Mouse (Mus musculus): ENCODE measurements around the gene Mtrf1l. TPM values are rescaled to one million over a fixed set of nuclear protein-coding genes. Genes with fewer than 3 reads are reported as not detected.

Mtrf1l gene
- polyA plus RNA-seq, 2 experiments = 2.6 to 5.3 TPM

DNA sequence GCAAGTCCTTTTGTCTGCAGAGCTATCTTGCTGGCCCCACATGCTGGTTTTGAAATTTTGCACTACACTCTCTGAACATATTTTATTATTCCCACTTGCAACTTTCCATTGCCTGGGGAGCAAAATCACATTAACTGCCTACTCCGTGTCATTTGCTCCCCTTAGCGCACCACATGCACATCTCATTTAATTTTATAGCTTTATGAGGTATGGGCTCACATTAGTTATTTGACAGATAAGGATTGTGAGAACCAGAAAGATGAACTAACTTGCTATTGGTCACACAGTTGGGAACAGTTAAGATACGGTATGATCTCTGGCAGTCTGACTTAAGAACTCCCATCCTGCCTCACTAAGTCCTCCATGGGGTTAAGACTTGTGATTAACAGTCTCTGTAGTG lies 37.1 kb upstream of the Mtrf1l start:
- Histone ChIP-seq H3K36me3 (replicated peaks; ENCODE audit: control insufficient read depth, insufficient read depth, low read depth) (no peaks in the 10 kb centered on the region), H3K4me1 (replicated peaks; ENCODE audit: control insufficient read depth in 2 of 2, insufficient read depth in 2 of 2, low read length in 1 of 2) (no peaks in the 10 kb centered on the region), H3K4me3 (ENCODE audit: insufficient read depth in 1 of 2, low read depth in 2 of 2, low read length in 2 of 2) (no peak overlapping the region), H3K9ac (replicated peaks) (no peak overlapping the region), H3K27me3 (ENCODE audit: control insufficient read depth, insufficient read depth, low read length) (no peaks in the 10 kb centered on the region), H3K4me2 (ENCODE audit: low read depth) (no peak overlapping the region), H3K27ac (no peak overlapping the region), H3K9me3 (ENCODE audit: control insufficient read depth, low read length) (no peaks in the 10 kb centered on the region)
- TF ChIP-seq CTCF (IDR thresholded peaks at IDR 0.05; ENCODE audit: low read depth) = no peak
- TF ChIP-seq EP300 (IDR thresholded peaks at IDR 0.05; ENCODE audit: low read depth) = no peak
- no peak for DNase-seq (ENCODE audit: low read depth in 3 of 3, low spot score in 3 of 3)
- WGBS (ENCODE audit: insufficient replicate concordance) = 72% methylated on average over 3 of the region's 3 CpGs
- ATAC-seq (ENCODE audit: insufficient read depth) = no peak

- Histone ChIP-seq H3K27me3 (ENCODE audit: control insufficient read depth, insufficient read depth, low read length) (no peaks in the 10 kb centered on the region), H3K9me3 (ENCODE audit: control insufficient read depth, low read length) (no peaks in the 10 kb centered on the region), H3K4me3 (ENCODE audit: insufficient read depth in 1 of 2, low read depth in 2 of 2, low read length in 2 of 2) (no peak overlapping the region), H3K27ac (no peak overlapping the region), H3K36me3 (replicated peaks; ENCODE audit: control insufficient read depth, insufficient read depth, low read depth) (no peaks in the 10 kb centered on the region), H3K9ac (replicated peaks) (no peak overlapping the region), H3K4me1 (replicated peaks; ENCODE audit: control insufficient read depth in 2 of 2, insufficient read depth in 2 of 2, low read length in 1 of 2) (no peaks in the 10 kb centered on the region), H3K4me2 (ENCODE audit: low read depth) (no peak overlapping the region)
- WGBS (ENCODE audit: insufficient replicate concordance) = 54% methylated on average over 4 of the region's 4 CpGs
- no peak for ATAC-seq (ENCODE audit: insufficient read depth)
- TF ChIP-seq CTCF (IDR thresholded peaks at IDR 0.05; ENCODE audit: low read depth) (peak; percentile 78), EP300 (IDR thresholded peaks at IDR 0.05; ENCODE audit: low read depth) (no peak)
- peak in 1 of 3 experiments; percentile 4 for DNase-seq (ENCODE audit: low read depth in 3 of 3, low spot score in 3 of 3)
Measured at GRCm38 (mm10) chr10:5859729-5860128, 36.0 kb upstream of the Mtrf1l start.

DNA sequence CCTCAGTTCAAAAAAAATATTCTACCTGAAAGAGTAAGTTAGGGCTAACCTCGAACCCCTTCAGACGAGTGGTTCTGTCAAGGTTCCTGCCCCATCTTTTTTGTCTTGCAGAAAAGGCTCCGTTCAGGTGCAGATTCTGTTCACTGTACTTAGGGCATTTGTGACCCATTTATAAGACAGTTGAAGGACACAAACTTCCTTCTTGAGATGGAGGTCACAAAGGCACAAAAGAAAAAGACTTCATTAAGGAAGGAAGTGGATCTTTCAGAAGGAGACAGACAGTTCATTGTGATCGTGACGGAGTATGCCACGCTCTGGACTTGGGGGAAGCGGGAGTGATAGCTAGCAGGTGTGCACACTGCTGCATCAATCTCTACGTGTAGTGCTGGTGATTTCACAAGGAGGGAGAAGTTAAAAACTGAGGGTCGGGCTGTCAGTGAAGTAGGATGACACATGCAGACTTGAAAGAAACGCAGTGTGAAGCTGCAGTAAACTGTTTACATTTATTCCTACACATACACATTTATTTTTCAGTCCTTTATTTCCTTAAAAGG lies 34.4 kb upstream of the Mtrf1l start:
- no peak for ATAC-seq (ENCODE audit: insufficient read depth)
- H3K4me2 ChIP-seq (ENCODE audit: low read depth) = no peak overlapping the region

DNA sequence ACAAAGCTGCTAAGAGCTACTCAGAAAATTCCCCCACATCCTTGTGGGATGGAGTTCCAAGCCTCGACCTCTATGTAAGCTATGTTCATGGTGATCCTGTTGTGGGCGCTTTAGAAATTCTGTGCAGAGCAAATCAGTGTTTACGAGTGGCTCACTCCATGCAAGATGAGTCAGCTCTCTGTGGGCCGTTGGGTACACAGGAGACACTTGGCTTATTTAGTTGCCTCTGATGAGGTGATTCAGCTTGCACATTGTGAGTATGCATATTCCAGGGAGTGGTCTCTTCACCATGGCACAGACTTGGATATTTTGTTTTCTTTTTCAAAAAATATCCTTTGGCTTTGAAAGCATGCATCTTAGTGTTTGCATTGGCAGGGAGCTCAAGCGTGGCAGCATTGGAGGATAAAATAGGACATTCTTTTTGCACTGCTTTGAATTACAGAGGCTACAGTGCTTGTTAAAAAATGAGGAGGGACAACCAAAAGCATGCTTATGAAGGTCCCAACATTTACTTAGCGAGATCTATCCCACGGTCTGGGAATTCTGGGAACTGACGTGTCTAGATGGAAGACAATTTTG lies 29.7 kb upstream of the Mtrf1l start:
- 64% methylated on average over 8 of the region's 8 CpGs for WGBS (ENCODE audit: insufficient replicate concordance)
- ATAC-seq (ENCODE audit: insufficient read depth) = no peak
- no peaks in the 10 kb centered on the region for H3K27me3 ChIP-seq (ENCODE audit: control insufficient read depth, insufficient read depth, low read length)
- no peak for DNase-seq (ENCODE audit: low read depth in 3 of 3, low spot score in 3 of 3)
- no peak overlapping the region for H3K9ac ChIP-seq (replicated peaks)
- no peak overlapping the region for H3K4me3 ChIP-seq (ENCODE audit: insufficient read depth in 1 of 2, low read depth in 2 of 2, low read length in 2 of 2)
- no peak for TF ChIP-seq CTCF (IDR thresholded peaks at IDR 0.05; ENCODE audit: low read depth)
- no peak for TF ChIP-seq EP300 (IDR thresholded peaks at IDR 0.05; ENCODE audit: low read depth)
- no peaks in the 10 kb centered on the region for H3K36me3 ChIP-seq (replicated peaks; ENCODE audit: control insufficient read depth, insufficient read depth, low read depth)
- H3K4me1 ChIP-seq (replicated peaks; ENCODE audit: control insufficient read depth in 2 of 2, insufficient read depth in 2 of 2, low read length in 1 of 2) = no peaks in the 10 kb centered on the region
- H3K4me2 ChIP-seq (ENCODE audit: low read depth) = no peak overlapping the region
- no peak overlapping the region for H3K27ac ChIP-seq
- no peaks in the 10 kb centered on the region for H3K9me3 ChIP-seq (ENCODE audit: control insufficient read depth, low read length)

More for the DNA sequence above, 34.4 kb upstream of the Mtrf1l start:
- DNase-seq (ENCODE audit: low read depth in 3 of 3, low spot score in 3 of 3) = no peak
- Histone ChIP-seq H3K9ac (replicated peaks) (no peak overlapping the region), H3K27ac (no peak overlapping the region), H3K4me1 (replicated peaks; ENCODE audit: control insufficient read depth in 2 of 2, insufficient read depth in 2 of 2, low read length in 1 of 2) (no peaks in the 10 kb centered on the region), H3K9me3 (ENCODE audit: control insufficient read depth, low read length) (no peaks in the 10 kb centered on the region), H3K4me3 (ENCODE audit: insufficient read depth in 1 of 2, low read depth in 2 of 2, low read length in 2 of 2) (no peak overlapping the region), H3K27me3 (ENCODE audit: control insufficient read depth, insufficient read depth, low read length) (no peaks in the 10 kb centered on the region), H3K36me3 (replicated peaks; ENCODE audit: control insufficient read depth, insufficient read depth, low read depth) (no peaks in the 10 kb centered on the region)
- TF ChIP-seq EP300 (IDR thresholded peaks at IDR 0.05; ENCODE audit: low read depth) (no peak), CTCF (IDR thresholded peaks at IDR 0.05; ENCODE audit: low read depth) (no peak)
- WGBS (ENCODE audit: insufficient replicate concordance) = 33% methylated on average over 10 of the region's 10 CpGs

- H3K9me3 ChIP-seq (ENCODE audit: control insufficient read depth, low read length) = no peaks in the 10 kb centered on the region
- DNase-seq (ENCODE audit: low read depth in 3 of 3, low spot score in 3 of 3) (no peak), ATAC-seq (ENCODE audit: insufficient read depth) (no peak)
- no peak overlapping the region for H3K9ac ChIP-seq (replicated peaks)
- no peaks in the 10 kb centered on the region for H3K4me1 ChIP-seq (replicated peaks; ENCODE audit: control insufficient read depth in 2 of 2, insufficient read depth in 2 of 2, low read length in 1 of 2)
- 27% methylated on average over 2 of the region's 2 CpGs for WGBS (ENCODE audit: insufficient replicate concordance)
- H3K27ac ChIP-seq = no peak overlapping the region
- no peak overlapping the region for H3K4me3 ChIP-seq (ENCODE audit: insufficient read depth in 1 of 2, low read depth in 2 of 2, low read length in 2 of 2)
- no peaks in the 10 kb centered on the region for H3K27me3 ChIP-seq (ENCODE audit: control insufficient read depth, insufficient read depth, low read length)
- TF ChIP-seq CTCF (IDR thresholded peaks at IDR 0.05; ENCODE audit: low read depth) (no peak), EP300 (IDR thresholded peaks at IDR 0.05; ENCODE audit: low read depth) (no peak)
- no peaks in the 10 kb centered on the region for H3K36me3 ChIP-seq (replicated peaks; ENCODE audit: control insufficient read depth, insufficient read depth, low read depth)
- H3K4me2 ChIP-seq (ENCODE audit: low read depth) = no peak overlapping the region
Measured at GRCm38 (mm10) chr10:5846939-5847338, 23.2 kb upstream of the Mtrf1l start.
